Mouse (Mus musculus): ENCODE results near the gene Opcml.

DNA sequence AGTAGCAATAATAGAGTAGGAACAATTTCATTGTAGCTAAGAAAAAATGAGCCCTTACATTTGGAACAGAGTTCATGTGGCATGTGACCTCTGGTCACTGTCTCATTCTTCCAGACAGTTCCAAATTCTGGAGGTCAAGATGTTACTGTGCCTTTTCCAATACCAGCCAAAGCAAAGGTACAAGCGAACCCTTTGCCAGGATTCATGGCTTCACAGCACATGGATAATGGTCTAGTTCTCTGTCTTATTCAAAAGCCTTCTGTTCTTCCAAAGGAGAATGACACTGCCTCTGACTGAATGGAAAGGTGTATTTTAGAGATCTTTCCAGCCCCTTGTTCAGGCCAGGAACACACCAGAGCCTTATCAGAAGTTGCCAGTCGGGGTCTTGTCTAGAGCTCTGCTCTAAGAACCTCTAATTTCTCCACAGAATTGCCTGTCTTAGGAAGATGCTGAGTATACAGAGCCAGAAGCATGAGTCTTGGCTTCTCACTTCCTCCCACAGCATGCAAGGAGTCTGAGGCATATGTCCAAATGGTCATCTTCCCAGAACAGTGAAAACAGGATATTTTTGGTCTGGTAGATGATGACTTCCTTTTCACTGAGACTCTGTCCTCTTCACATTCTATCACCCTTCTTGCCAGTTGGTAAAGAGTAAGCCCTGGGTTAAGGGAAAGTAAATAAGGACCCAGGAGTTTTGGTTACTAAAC, 827.8 kb downstream of the Opcml start:
- TF ChIP-seq CTCF (IDR thresholded peaks at IDR 0.05; ENCODE audit: borderline replicate concordance, insufficient read depth, low read length) (no peak), POLR2A (IDR thresholded peaks at IDR 0.05; ENCODE audit: low read depth, low read length) (no peak)

All from embryonic fibroblast, embryonic 13.5 days (primary cell).